Mouse (Mus musculus) urinary bladder, adult 2 months (tissue): ENCODE results near the gene Map3k3. TPM values are rescaled to one million over a fixed set of nuclear protein-coding genes. Genes with fewer than 3 reads are reported as not detected.
"Not testable (repeated sequence)": the region's sequence is repeated elsewhere in the genome, so short reads cannot be mapped to it uniquely, and the experiment has no call there.

Experiments used
- DNase-seq: peaks from one replicate; pipeline ENCODE4 v3.0.0; 2022; ENCODE audit warnings: low spot score
- polyA plus RNA-seq: library from polyadenylated mRNA; depleted of rRNA; stranded (reverse); fragments of >200 nt; gene quantifications from 2 replicates; pipeline ENCODE4 v1.2.3, GENCODE M21; 2012; rRNA removed

Gene Map3k3
- 38.1 and 39.1 TPM in 2 replicates for polyA plus RNA-seq

GRCm38 (mm10) chr11:106083708-106084701, at the start of gene Map3k3:
TSS of gene Map3k3 (plus strand) at chr11:106084613.
- DNase-seq = peak; percentile 93

GRCm38 (mm10) chr11:106034986-106035385, 49.4 kb upstream of the Map3k3 start:
- no peak for DNase-seq

GRCm38 (mm10) chr11:106036548-106037417, 47.6 kb upstream of the Map3k3 start, which contains the start of gene Dcaf7:
TSS of gene Dcaf7 (plus strand) at chr11:106036872.
- peak; percentile 90 for DNase-seq

- no peak for DNase-seq
Observed at GRCm38 (mm10) chr11:106037418-106037751, 47.0 kb upstream of the Map3k3 start.

GRCm38 (mm10) chr11:106044349-106044748, 40.1 kb upstream of the Map3k3 start:
- DNase-seq = no peak

GRCm38 (mm10) chr11:106045256-106045655, 39.2 kb upstream of the Map3k3 start:
- DNase-seq = no peak

- no peak for DNase-seq
Observed at GRCm38 (mm10) chr11:106045780-106046179, 38.6 kb upstream of the Map3k3 start.

- no peak for DNase-seq
Observed at GRCm38 (mm10) chr11:106046584-106046983, 37.8 kb upstream of the Map3k3 start.

- DNase-seq = no peak
Observed at GRCm38 (mm10) chr11:106053921-106054320, 30.5 kb upstream of the Map3k3 start.

GRCm38 (mm10) chr11:106054600-106054999, 29.8 kb upstream of the Map3k3 start:
- no peak for DNase-seq

GRCm38 (mm10) chr11:106055341-106055740, 29.1 kb upstream of the Map3k3 start:
- DNase-seq = no peak

GRCm38 (mm10) chr11:106056819-106057491, 27.5 kb upstream of the Map3k3 start:
- no peak for DNase-seq

- no peak for DNase-seq
Observed at GRCm38 (mm10) chr11:106058020-106058419, 26.4 kb upstream of the Map3k3 start.

- no peak for DNase-seq
Observed at GRCm38 (mm10) chr11:106060549-106060948, 23.9 kb upstream of the Map3k3 start.

GRCm38 (mm10) chr11:106061311-106061710, 23.1 kb upstream of the Map3k3 start:
- DNase-seq = no peak

- no peak for DNase-seq
Observed at GRCm38 (mm10) chr11:106063756-106064155, 20.7 kb upstream of the Map3k3 start.

- DNase-seq = no peak
Observed at GRCm38 (mm10) chr11:106065073-106065922, 19.1 kb upstream of the Map3k3 start.

- DNase-seq = peak; percentile 88
Observed at GRCm38 (mm10) chr11:106065923-106066571, 18.4 kb upstream of the Map3k3 start, which contains the start of gene Taco1. TSS of gene Taco1 (plus strand) at chr11:106066061.

- DNase-seq = not testable (repeated sequence)
Observed at GRCm38 (mm10) chr11:106066616-106067015, 17.8 kb upstream of the Map3k3 start.

GRCm38 (mm10) chr11:106073774-106074173, 10.6 kb upstream of the Map3k3 start:
- DNase-seq = no peak
